Mouse (Mus musculus): ENCODE data around the gene Pmpca. TPM values are rescaled to one million over a fixed set of nuclear protein-coding genes. Genes with fewer than 3 reads are reported as not detected.

Gene Pmpca
- polyA plus RNA-seq (2012): 385 and 421 TPM in 2 replicates

GRCm38 (mm10) chr2:26389154-26389690 is at the start of gene Pmpca, which contains the start of gene Entr1:
Gene Pmpca (plus strand): TSS chr2:26389339.
Gene Entr1 (minus strand): TSS chr2:26389316.

DNA sequence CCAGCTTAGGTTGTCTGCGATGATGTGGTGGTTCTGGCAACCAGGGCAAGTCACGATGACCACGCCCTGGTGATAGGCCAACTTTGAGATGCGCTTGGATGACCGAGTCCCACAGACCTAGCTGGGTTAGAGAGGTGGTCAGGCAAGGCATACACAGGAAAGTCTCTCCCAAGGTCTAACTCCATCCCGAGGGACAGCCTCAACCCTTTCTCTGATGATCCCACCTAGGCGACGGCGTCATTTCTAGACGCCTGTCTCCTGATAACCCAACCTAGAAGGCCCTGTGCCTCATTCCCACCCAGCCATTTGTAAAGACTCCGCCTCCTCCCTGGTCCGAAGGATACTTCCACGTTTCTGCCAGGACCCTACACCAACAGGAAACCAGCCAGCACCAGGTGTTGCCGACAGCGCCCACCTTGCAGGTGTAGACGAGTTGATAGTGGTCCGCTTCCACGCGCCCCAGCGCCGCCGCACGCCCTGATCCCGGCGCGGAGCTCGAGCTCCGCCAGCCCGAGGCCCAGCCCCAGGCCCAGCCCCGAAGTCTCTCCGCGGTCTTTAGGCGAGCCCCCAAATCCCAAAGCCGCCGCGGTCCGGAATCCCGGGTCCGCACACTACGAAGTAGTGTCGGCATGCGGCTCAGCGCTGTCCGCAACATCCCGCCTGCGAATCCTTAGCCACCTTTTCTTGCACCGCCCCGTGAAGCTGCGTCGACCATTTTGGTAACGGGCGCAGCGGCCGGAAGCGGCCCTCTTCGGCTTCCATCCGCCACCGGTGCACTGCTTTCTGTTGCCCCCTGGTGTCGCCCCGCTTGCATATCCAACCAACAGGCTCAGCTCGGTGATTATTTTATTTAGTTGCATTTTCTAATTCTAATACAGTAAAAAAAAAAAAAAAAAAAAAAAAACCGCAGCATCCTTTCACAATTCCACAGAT is 37.5 kb upstream of the Pmpca start, which contains the start of gene Dnlz:
TSS of gene Dnlz (minus strand) at position 753 of the 933 bp plus-strand sequence.

GRCm38 (mm10) chr2:26360772-26361171 is 28.4 kb upstream of the Pmpca start, which contains the start of gene Card9:
Gene Card9 (minus strand): TSS chr2:26360918.

GRCm38 (mm10) chr2:26380131-26380771 is 8.9 kb upstream of the Pmpca start, which contains the start of gene Snapc4:
Gene Snapc4 (minus strand): TSS chr2:26380653.

DNA sequence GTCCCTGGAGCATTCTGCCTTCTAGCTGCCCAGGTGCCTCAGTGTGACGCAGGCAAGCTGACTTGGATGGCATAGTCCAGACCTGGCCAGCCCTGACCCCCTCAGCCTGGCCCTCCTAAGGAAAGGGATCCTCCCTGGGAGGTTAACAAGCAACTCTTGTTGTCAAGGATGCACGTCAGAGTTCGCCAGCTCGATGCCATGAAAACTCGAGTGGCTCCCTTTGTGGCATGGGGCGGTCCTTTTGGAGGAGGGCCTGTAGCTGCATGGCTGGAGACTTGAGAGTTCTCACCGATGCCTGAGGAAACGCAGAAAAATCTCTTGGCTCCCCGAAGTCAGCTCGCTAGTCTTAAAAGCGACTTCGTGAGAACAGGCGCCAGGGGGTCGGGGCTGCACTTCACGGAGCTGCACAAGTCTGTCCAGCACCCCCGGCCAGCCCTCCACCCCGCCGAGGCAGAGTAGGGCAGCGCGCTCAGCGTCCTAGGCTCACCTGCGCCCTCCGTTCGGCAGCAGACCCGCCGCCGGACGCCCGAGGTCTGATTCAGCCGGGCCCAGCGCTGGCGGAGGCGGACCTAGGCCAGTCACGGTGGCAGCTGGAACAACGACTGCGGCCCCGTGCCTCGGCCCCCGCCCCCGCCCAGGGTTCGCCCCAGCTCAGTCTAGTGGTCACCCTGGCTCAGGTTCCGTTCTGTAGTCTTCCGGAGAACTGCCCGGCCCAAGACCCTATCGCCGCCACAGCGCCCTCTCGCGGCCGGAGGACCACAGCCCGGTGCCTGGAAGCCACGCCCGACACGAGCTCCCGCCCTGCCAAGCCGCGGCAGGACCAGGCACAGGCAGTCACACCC is 19.6 kb downstream of the Pmpca start, which contains the start of gene Inpp5e:
TSS of gene Inpp5e (minus strand) at position 689 of the 842 bp plus-strand sequence.

DNA sequence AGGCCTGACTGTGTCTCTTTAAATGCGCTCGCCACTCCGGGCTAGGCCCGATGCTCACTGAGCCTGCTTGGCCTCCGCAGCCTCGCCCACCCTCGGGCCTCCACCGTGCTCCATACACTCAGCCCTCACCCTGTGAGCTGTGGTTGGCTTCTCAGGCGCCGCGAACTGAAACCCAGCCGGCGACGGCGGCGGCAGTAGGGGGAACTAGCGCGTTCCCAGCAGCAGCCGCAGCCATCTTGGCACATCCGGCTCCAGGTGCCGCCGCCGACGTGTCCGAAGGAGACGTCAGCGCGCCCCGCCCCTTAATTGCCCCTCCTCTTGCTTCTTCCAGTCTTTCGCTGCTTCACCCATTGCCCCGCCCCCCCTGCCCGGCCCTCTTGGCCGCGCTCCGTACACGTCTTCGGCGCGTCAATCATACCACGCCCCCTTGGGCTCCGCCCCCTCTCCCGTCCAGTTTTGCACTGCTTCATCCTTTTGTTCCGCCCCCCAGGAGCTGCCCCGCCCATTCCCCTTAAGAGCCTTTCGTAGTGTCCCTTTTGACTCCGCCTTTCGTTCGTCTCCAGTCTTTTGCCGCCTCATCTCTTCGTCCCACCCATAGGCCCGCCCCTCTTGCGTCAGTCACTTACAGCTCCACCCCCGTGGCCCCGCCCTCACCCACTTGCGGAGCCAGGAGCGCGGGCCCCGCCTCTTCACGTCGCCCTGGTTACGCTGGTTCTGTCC is 56.0 kb downstream of the Pmpca start, which contains the start of gene Sec16a:
TSS of gene Sec16a (minus strand) at position 271 of the 720 bp plus-strand sequence.

Other genes with a start within 250 kb of the Pmpca start
- gene Lhx3, start 181.1 kb upstream of the Pmpca start, polyA plus RNA-seq (2012): 0.06 TPM in 1 of 2 replicates, not detected in the other
- 5.6 TPM in 2 replicates for gene Qsox2, start 151.8 kb upstream of the Pmpca start, polyA plus RNA-seq (2012)
- gene Ccdc187, start 94.8 kb upstream of the Pmpca start, polyA plus RNA-seq (2012): 0.02 TPM in 2 replicates
- 54.7 and 77.0 TPM in 2 replicates for gene Gpsm1, start 73.8 kb upstream of the Pmpca start, polyA plus RNA-seq (2012)
- 18.0 and 21.7 TPM in 2 replicates for gene Dnlz, start 37.2 kb upstream of the Pmpca start, polyA plus RNA-seq (2012)
- gene Card9, start 28.4 kb upstream of the Pmpca start, polyA plus RNA-seq (2012): 222 and 257 TPM in 2 replicates
- gene Snapc4, start 8.7 kb upstream of the Pmpca start, polyA plus RNA-seq (2012): 39.7 and 63.6 TPM in 2 replicates
- gene Entr1, start within 50 bp of the Pmpca start, polyA plus RNA-seq (2012): 75.4 and 97.5 TPM in 2 replicates
- 13.3 and 16.9 TPM in 2 replicates for gene Inpp5e, start 19.9 kb downstream of the Pmpca start, polyA plus RNA-seq (2012)
- gene Sec16a, start 55.9 kb downstream of the Pmpca start, polyA plus RNA-seq (2012): 30.5 and 33.9 TPM in 2 replicates
- 44.7 and 51.9 TPM in 2 replicates for gene Notch1, start 127.3 kb downstream of the Pmpca start, polyA plus RNA-seq (2012)
- 47.7 and 83.0 TPM in 2 replicates for gene Egfl7, start 190.7 kb downstream of the Pmpca start, polyA plus RNA-seq (2012)
- gene Gm20532, start 197.3 kb downstream of the Pmpca start, polyA plus RNA-seq (2012): 0.26 and 0.64 TPM in 2 replicates
- 67.6 and 69.0 TPM in 2 replicates for gene Agpat2, start 215.1 kb downstream of the Pmpca start, polyA plus RNA-seq (2012)
- 9.0 and 14.8 TPM in 2 replicates for gene Fam69b, start 239.1 kb downstream of the Pmpca start, polyA plus RNA-seq (2012)

All from megakaryocyte-erythroid progenitor cell, adult 5 weeks (primary cell).